Mouse (Mus musculus) liver (tissue): Measurements from ENCODE around the gene Sh3bp5l.
"Not testable (repeated sequence)": the region's sequence is repeated elsewhere in the genome, so short reads cannot be mapped to it uniquely, and the experiment has no call there.

Experiments
- DNase-seq: peaks from one replicate; pipeline ENCODE4 v3.0.0-alpha.2; 2020; ENCODE audit warnings: mixed read lengths

Sh3bp5l gene

DNA sequence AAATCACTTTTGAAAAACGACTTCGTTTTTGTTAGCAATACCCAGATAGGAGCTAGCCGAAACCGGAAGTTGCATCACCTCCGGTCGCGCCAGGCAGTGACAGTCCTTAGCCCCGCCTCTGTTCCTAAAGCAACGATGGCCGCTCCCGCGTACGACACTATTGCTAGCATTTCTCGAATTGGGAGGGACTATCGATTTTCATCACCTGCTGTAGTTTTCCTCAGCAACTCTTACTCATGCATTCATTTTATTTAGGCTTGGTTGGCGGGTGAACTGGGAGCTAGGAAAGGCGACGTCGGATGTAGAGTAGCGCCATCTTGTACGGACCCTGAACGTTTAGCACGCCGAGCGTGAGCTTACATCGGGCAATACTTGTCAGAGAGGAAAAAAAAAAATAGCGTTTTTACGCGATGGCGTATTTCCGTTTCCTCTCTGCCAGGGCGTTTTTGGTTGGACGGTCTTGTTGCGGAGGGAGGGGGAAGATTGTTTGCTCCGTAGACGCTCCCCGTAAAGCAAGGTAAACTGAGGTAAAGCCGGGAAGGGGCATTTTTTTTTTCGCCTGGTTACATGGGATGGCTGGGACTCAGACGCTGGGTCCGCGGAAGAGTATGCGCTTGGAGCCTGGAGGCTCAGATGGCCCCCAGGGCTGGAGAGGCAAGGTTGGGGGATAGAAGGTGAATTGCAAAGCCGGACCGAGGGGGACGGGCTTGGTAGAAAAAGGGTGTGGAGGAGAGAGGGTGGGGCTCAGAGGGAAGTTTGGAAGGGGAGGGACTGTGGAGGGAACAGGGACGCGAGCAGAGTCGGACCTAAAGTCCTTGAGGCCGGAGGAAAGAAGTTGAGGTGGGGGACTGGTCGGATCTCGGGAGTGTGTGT is at the start of gene Sh3bp5l, which contains the start of gene Zfp672:
TSS of gene Sh3bp5l (plus strand) at position 449 of the 873 bp plus-strand sequence.
TSS of gene Zfp672 (minus strand) at position 64 of the 873 bp plus-strand sequence.
- peak; percentile 89 for DNase-seq

GRCm38 (mm10) chr11:58281970-58282496 is 48.5 kb upstream of the Sh3bp5l start:
- no peak for DNase-seq

GRCm38 (mm10) chr11:58282518-58282917 is 48.0 kb upstream of the Sh3bp5l start:
- DNase-seq: no peak

DNA sequence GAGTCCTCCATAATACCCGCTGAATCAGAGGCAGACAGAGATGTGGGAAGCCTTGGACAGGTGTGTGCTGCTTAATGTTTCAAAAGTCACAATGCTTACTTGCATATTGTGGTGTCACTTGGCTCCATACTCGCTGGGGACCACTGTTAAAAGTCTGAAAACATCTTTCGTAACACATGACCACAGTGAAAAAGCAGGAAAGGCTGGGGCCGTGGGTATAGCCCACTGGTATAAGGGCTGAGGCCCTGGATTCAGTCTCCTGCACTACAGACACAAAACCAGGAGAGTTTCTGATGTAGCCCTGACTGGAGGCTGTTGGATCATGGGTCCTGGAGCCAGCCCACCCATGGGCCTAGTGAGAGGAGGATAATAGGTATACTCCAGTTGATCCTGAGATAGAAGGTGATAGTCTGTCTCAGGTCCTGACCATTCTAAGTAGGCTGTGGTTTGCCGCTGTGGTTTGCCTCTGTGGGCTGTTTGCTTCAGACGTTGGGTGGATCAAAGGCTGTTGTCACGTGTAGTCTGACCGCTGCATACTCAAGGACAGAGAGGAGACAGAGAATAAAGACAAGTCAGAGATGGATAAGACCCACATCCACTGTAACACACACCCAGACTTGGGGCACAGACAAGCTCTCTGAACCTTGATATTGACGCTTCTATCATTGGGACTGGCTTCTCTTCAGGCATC is 40.4 kb upstream of the Sh3bp5l start:
- DNase-seq: no peak

GRCm38 (mm10) chr11:58290812-58291211 is 39.7 kb upstream of the Sh3bp5l start:
- DNase-seq: no peak

- no peak for DNase-seq
Measured at GRCm38 (mm10) chr11:58292791-58293190, 37.7 kb upstream of the Sh3bp5l start.

GRCm38 (mm10) chr11:58297396-58297795 is 33.1 kb upstream of the Sh3bp5l start:
- no peak for DNase-seq

DNA sequence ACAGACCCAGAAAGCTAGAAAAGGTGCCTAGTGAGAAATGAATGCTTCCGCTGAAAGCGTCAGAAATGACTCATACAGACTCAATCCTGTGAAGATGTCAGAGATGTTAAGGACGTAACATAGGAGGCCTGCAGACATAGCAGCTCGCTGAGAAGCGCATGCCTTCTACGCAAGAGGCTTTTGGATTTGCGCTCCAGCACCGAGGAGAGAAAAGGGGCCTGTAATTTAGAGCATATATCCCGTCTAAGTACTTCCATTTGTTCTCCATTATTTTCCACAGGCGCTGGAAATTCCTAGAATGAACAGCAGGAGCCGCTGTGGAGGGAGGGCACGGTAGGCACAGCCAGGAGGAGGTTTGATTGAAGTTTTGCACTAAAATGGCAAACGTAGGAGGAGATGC is 29.5 kb upstream of the Sh3bp5l start:
- peak; percentile 80 for DNase-seq

GRCm38 (mm10) chr11:58301837-58302754 is 28.4 kb upstream of the Sh3bp5l start:
- DNase-seq: peak; percentile 96

DNA sequence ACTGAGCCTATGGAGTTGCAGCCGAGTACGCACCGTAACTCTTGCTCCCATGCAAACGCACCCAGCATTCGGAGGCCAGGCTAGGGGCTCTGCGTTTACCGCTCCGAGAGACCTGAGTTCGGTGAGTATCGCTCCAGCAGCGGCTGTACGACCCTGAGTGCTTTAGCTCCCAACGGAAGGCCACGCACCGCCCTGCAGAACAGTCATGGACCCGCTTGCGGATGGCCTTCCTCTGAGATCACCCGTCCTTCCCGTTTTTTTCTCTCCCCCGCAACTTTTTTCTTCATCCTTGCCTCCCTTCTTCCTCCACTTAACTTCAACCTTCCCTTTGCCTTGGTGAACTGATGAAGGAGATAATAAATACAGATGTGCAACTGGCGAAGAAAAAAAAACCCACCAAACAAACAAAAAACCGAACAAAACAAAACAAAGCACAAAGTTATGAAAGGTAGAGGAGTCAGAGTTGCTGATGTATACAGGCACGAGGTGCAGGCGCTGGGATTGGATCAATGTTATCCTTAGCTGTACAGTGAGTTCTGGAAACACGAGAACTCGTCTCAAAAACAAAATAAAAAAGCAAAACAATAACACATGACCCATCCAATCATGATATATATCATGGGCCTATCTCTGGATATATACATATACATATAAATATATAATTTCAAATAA is 27.6 kb upstream of the Sh3bp5l start:
- DNase-seq: no peak

GRCm38 (mm10) chr11:58303594-58303993 is 26.9 kb upstream of the Sh3bp5l start:
- no peak for DNase-seq

DNA sequence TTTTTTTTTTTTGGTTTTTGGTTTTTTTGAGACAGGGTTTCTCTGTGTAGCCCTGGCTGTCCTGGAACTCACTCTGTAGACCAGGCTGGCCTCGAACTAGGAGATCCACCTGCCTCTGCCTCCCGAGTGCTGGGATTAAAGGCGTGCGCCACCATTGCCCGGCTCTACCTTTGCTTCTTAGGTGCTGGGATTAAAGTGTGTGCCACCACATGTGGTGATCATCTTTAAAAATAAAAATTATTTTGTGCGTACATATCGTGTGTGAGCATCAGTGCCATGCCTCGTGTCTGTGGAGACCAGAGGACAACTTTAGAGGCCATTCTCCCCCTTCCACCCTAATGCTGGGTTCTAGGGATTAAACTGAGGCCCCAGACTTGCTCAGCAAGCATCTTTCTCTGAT is 25.2 kb upstream of the Sh3bp5l start:
- DNase-seq: not testable (repeated sequence)

- DNase-seq: peak; percentile 94
Measured at GRCm38 (mm10) chr11:58306860-58307308, 23.6 kb upstream of the Sh3bp5l start, which contains the start of gene Zfp692. Gene Zfp692 (plus strand): TSS chr11:58307069.

GRCm38 (mm10) chr11:58307411-58308080 is 23.0 kb upstream of the Sh3bp5l start:
- peak; percentile 73 for DNase-seq

- DNase-seq: no peak
Measured at GRCm38 (mm10) chr11:58308661-58309060, 21.9 kb upstream of the Sh3bp5l start.

DNA sequence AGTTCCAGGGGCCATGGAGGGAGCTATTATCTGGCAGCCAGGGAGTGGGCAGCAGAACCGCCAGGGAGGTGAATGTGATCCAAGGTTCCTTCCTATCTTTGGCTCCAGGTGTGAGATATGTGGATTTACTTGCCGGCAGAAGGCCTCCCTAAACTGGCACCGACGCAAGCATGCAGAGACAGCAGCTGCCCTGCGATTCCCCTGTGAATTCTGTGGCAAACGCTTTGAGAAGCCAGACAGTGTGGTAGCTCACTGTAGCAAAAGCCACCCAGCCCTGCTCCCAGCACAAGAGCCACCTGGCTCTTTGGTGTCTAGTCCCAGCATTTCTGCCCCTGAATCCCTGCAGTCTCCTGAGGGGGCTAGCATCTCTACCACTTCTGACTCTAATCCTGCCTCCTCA is 16.5 kb upstream of the Sh3bp5l start:
- DNase-seq: no peak

- no peak for DNase-seq
Measured at GRCm38 (mm10) chr11:58315536-58316168, 14.9 kb upstream of the Sh3bp5l start.

- no peak for DNase-seq
Measured at GRCm38 (mm10) chr11:58316344-58316743, 14.2 kb upstream of the Sh3bp5l start.

GRCm38 (mm10) chr11:58316768-58317390 is 13.6 kb upstream of the Sh3bp5l start:
- DNase-seq: no peak
